Mouse (Mus musculus): ENCODE results near the gene Tmem123.

Gene Tmem123

GRCm38 (mm10) chr9:7776940-7777339 lies 13.1 kb downstream of the Tmem123 start:
- DNase-seq = no peak

GRCm38 (mm10) chr9:7777652-7778051 lies 13.8 kb downstream of the Tmem123 start:
- no peak for DNase-seq

GRCm38 (mm10) chr9:7778771-7779170 lies 14.9 kb downstream of the Tmem123 start:
- DNase-seq = no peak

GRCm38 (mm10) chr9:7779786-7780185 lies 15.9 kb downstream of the Tmem123 start:
- DNase-seq = no peak

- DNase-seq = no peak
These were observed 16.7 kb downstream of the Tmem123 start for GRCm38 (mm10) chr9:7780250-7781150.

- DNase-seq = no peak
These were observed 20.2 kb downstream of the Tmem123 start for GRCm38 (mm10) chr9:7783823-7784614.

GRCm38 (mm10) chr9:7784615-7785012 lies 20.8 kb downstream of the Tmem123 start:
- no peak for DNase-seq

GRCm38 (mm10) chr9:7785396-7785795 lies 21.6 kb downstream of the Tmem123 start:
- DNase-seq = no peak

GRCm38 (mm10) chr9:7786086-7786485 lies 22.2 kb downstream of the Tmem123 start:
- no peak for DNase-seq

GRCm38 (mm10) chr9:7788411-7788810 lies 24.6 kb downstream of the Tmem123 start:
- DNase-seq = no peak

- no peak for DNase-seq
These were observed 26.1 kb downstream of the Tmem123 start for GRCm38 (mm10) chr9:7789764-7790575.

- no peak for DNase-seq
These were observed 26.8 kb downstream of the Tmem123 start for GRCm38 (mm10) chr9:7790580-7791084.

GRCm38 (mm10) chr9:7793561-7793960 lies 29.7 kb downstream of the Tmem123 start:
- no peak for DNase-seq

GRCm38 (mm10) chr9:7795581-7795980 lies 31.7 kb downstream of the Tmem123 start:
- no peak for DNase-seq

GRCm38 (mm10) chr9:7796129-7796864 lies 32.5 kb downstream of the Tmem123 start:
- DNase-seq = no peak

- no peak for DNase-seq
These were observed 33.7 kb downstream of the Tmem123 start for GRCm38 (mm10) chr9:7797542-7797941.

- no peak for DNase-seq
These were observed 34.7 kb downstream of the Tmem123 start for GRCm38 (mm10) chr9:7798555-7798954.

- no peak for DNase-seq
These were observed 41.3 kb downstream of the Tmem123 start for GRCm38 (mm10) chr9:7805101-7805506.

- no peak for DNase-seq
These were observed 58.9 kb downstream of the Tmem123 start for GRCm38 (mm10) chr9:7822758-7823157.

GRCm38 (mm10) chr9:7824916-7825315 lies 61.1 kb downstream of the Tmem123 start:
- no peak for DNase-seq

- DNase-seq = no peak
These were observed 64.9 kb downstream of the Tmem123 start for GRCm38 (mm10) chr9:7828706-7829105.

Data from right cerebral cortex, postnatal 25 days (tissue).